Mouse (Mus musculus) stomach, postnatal 0 days (tissue): ENCODE results near the gene Med16.

ENCODE experiments used
- CTCF ChIP-seq: IDR thresholded peaks from 2 replicates; pipeline ENCODE4 v1.5.1; 2016; ENCODE audit warnings: antibody characterized with exemption, low read depth, mild to moderate bottlenecking, moderate library complexity
- EP300 ChIP-seq: optimal IDR thresholded peaks from 2 replicates; pipeline ENCODE3; 2016; ENCODE audit warnings: antibody characterized with exemption

GRCm38 (mm10) chr10:79920958-79921535, 12.3 kb upstream of the Med16 start, which contains the start of gene R3hdm4:
- TF ChIP-seq CTCF = no peak
- TF ChIP-seq EP300 = no peak
